Mouse (Mus musculus) limb, embryonic 15.5 days (tissue): ENCODE measurements around the gene Gm44511. TPM values are rescaled to one million over a fixed set of nuclear protein-coding genes. Genes with fewer than 3 reads are reported as not detected.
"Not testable (repeated sequence)": the region's sequence is repeated elsewhere in the genome, so short reads cannot be mapped to it uniquely, and the experiment has no call there.

Source experiments
- ATAC-seq: fragments of 200-750 bp; cut with Nextera tagmentation; 2 replicates; pipeline ENCODE4 v1.8.0; 2017; ENCODE audit warnings: low read depth, moderate TSS enrichment; ENCODE audit not compliant: insufficient number of reproducible peaks, low FRiP score, low TSS enrichment
- H3K27ac ChIP-seq: fragments of 300-500 bp; sonication (generic); 2 replicates; pipeline ENCODE4 v1.5.1; 2015; ENCODE audit warnings: moderate library complexity, mild to moderate bottlenecking, inconsistent platforms
- H3K27me3 ChIP-seq: fragments of 300-500 bp; sonication (generic); 2 replicates; pipeline ENCODE4 v1.6.1; 2015; ENCODE audit warnings: inconsistent platforms
- H3K36me3 ChIP-seq: fragments of 300-500 bp; sonication (generic); 2 replicates; pipeline ENCODE4 v1.6.1; 2015; ENCODE audit warnings: inconsistent platforms
- H3K4me1 ChIP-seq: fragments of 300-500 bp; sonication (generic); 2 replicates; pipeline ENCODE4 v1.6.1; 2015; ENCODE audit warnings: inconsistent platforms
- H3K4me2 ChIP-seq: fragments of 300-500 bp; sonication (generic); 2 replicates; pipeline ENCODE4 v1.6.1; 2015; ENCODE audit warnings: mild to moderate bottlenecking, inconsistent platforms
- H3K4me3 ChIP-seq: fragments of 300-500 bp; sonication (generic); 2 replicates; pipeline ENCODE4 v1.5.1; 2015; ENCODE audit warnings: mild to moderate bottlenecking, inconsistent platforms
- H3K9ac ChIP-seq: fragments of 300-500 bp; sonication (generic); 2 replicates; pipeline ENCODE4 v1.6.1; 2015; ENCODE audit warnings: inconsistent platforms
- H3K9me3 ChIP-seq: fragments of 300-500 bp; sonication (generic); 2 replicates; pipeline ENCODE4 v1.6.1; 2016; ENCODE audit warnings: inconsistent platforms
- WGBS: fragments of 180-500 bp; shearing (Covaris S2); methylation state at CpG from one replicate; pipeline ENCODE4 v1.1.7; 2015; 5-methylcytosine and 5-hydroxymethylcytosine counted together
- polyA plus RNA-seq: library from polyadenylated mRNA; unstranded; fragments of >200 nt; fragmentation: Nextera tagmentation; extraction: Ambion mirVana; gene quantifications from 2 replicates; pipeline ENCODE4 v1.2.1, GENCODE M21; 2015

Gene Gm44511
- polyA plus RNA-seq, 1 experiment from 2014 or later = not detected

GRCm38 (mm10) chr6:128747006-128747405, 79.1 kb downstream of the Gm44511 start:
- not testable (repeated sequence) for H3K4me1 ChIP-seq, H3K4me3 ChIP-seq, ATAC-seq, H3K36me3 ChIP-seq, H3K9ac ChIP-seq, H3K27me3 ChIP-seq, H3K4me2 ChIP-seq, H3K9me3 ChIP-seq, H3K27ac ChIP-seq
- WGBS = 69% methylated on average over 6 of the region's 6 CpGs

- 84% methylated on average over 7 of the region's 7 CpGs for WGBS
- no peak for ATAC-seq
Observed at GRCm38 (mm10) chr6:128737445-128737844, 88.7 kb downstream of the Gm44511 start.

GRCm38 (mm10) chr6:128736100-128736499, 90.0 kb downstream of the Gm44511 start:
- Histone ChIP-seq H3K27me3 (no peaks in the 10 kb centered on the region), H3K4me1 (no peaks in the 10 kb centered on the region)

More at GRCm38 (mm10) chr6:128737445-128737844, 88.7 kb downstream of the Gm44511 start:
- H3K27ac ChIP-seq = no peak overlapping the region
- H3K9ac ChIP-seq = no peak overlapping the region
- H3K27me3 ChIP-seq = no peaks in the 10 kb centered on the region
- H3K36me3 ChIP-seq = no peaks in the 10 kb centered on the region
- no peak overlapping the region for H3K4me3 ChIP-seq
- no peaks in the 10 kb centered on the region for H3K4me1 ChIP-seq
- H3K9me3 ChIP-seq = no peaks in the 10 kb centered on the region
- H3K4me2 ChIP-seq = no peak overlapping the region

GRCm38 (mm10) chr6:128734896-128735295, 91.2 kb downstream of the Gm44511 start:
- Histone ChIP-seq H3K27ac (no peak overlapping the region), H3K9ac (no peak overlapping the region), H3K36me3 (no peaks in the 10 kb centered on the region), H3K27me3 (no peaks in the 10 kb centered on the region), H3K4me3 (no peak overlapping the region), H3K4me1 (no peaks in the 10 kb centered on the region), H3K4me2 (no peak overlapping the region), H3K9me3 (no peaks in the 10 kb centered on the region)
- no peak for ATAC-seq

More at GRCm38 (mm10) chr6:128736100-128736499, 90.0 kb downstream of the Gm44511 start:
- Histone ChIP-seq H3K4me3 (no peak overlapping the region), H3K9ac (no peak overlapping the region), H3K27ac (no peak overlapping the region), H3K36me3 (no peaks in the 10 kb centered on the region), H3K9me3 (no peaks in the 10 kb centered on the region), H3K4me2 (no peak overlapping the region)
- no peak for ATAC-seq

GRCm38 (mm10) chr6:128733908-128734679, 92.0 kb downstream of the Gm44511 start:
- Histone ChIP-seq H3K4me3 (no peak overlapping the region), H3K4me1 (no peaks in the 10 kb centered on the region), H3K4me2 (no peak overlapping the region), H3K27ac (no peak overlapping the region), H3K9ac (no peak overlapping the region), H3K36me3 (no peaks in the 10 kb centered on the region), H3K27me3 (no peaks in the 10 kb centered on the region), H3K9me3 (no peaks in the 10 kb centered on the region)
- ATAC-seq = no peak
- 57% methylated on average over 5 of the region's 5 CpGs for WGBS

GRCm38 (mm10) chr6:128732032-128732431, 94.1 kb downstream of the Gm44511 start:
- Histone ChIP-seq H3K4me1 (no peaks in the 10 kb centered on the region), H3K36me3 (no peaks in the 10 kb centered on the region), H3K27me3 (no peaks in the 10 kb centered on the region), H3K9me3 (no peaks in the 10 kb centered on the region), H3K4me3 (no peak overlapping the region), H3K4me2 (no peak overlapping the region), H3K27ac (no peak overlapping the region), H3K9ac (no peak overlapping the region)
- ATAC-seq = no peak
- WGBS = 70% methylated on average over 3 of the region's 3 CpGs

Other genes with a start within 250 kb of the Gm44511 start
- 0.23 TPM in 1 of 2 replicates, not detected in the other for gene A2ml1, start 244.7 kb downstream of the Gm44511 start, polyA plus RNA-seq
- not detected in 2 replicates for gene Klrb1a, start 202.8 kb downstream of the Gm44511 start, polyA plus RNA-seq
- not detected in 2 replicates for gene Clec2h, start 163.9 kb downstream of the Gm44511 start, polyA plus RNA-seq
- gene Klrb1, start 103.3 kb downstream of the Gm44511 start, polyA plus RNA-seq = not detected in 2 replicates
- 0.07 TPM in 1 of 2 replicates, not detected in the other for gene Klrb1c, start 37.1 kb downstream of the Gm44511 start, polyA plus RNA-seq
- 0.11 and 0.18 TPM in 2 replicates for gene Klrb1b, start within 50 bp of the Gm44511 start, polyA plus RNA-seq
- gene Clec2i, start 61.3 kb upstream of the Gm44511 start, polyA plus RNA-seq = 0.37 TPM in 1 of 2 replicates, not detected in the other
- gene BC035044, start 64.8 kb upstream of the Gm44511 start, polyA plus RNA-seq = 0.19 and 0.58 TPM in 2 replicates
- gene Clec2g, start 108.1 kb upstream of the Gm44511 start, polyA plus RNA-seq = 5.1 and 8.0 TPM in 2 replicates
- gene Klrb1f, start 219.6 kb upstream of the Gm44511 start, polyA plus RNA-seq = 0.12 and 0.22 TPM in 2 replicates